Mouse (Mus musculus) hematopoietic stem cell, adult 5-6 weeks (primary cell): ENCODE results near the gene Agap2. TPM values are rescaled to one million over a fixed set of nuclear protein-coding genes. Genes with fewer than 3 reads are reported as not detected.
A peak's percentile ranks its signal among the peaks of the same experiment; 100 is the strongest.

Experiments used
- ATAC-seq, 2 experiments: fragments of 125-278 bp in 1 of 2; replicated peaks in 1 of 2; 2 replicates each; pipeline ENCODE4 v1.8.0; 2016 to 2017; ENCODE audit warnings: inconsistent platforms in 2 of 2, mild to moderate bottlenecking in 2 of 2, moderate number of reproducible peaks in 2 of 2, low read depth in 1 of 2, moderate TSS enrichment in 1 of 2; ENCODE audit not compliant: low FRiP score in 2 of 2, poor library complexity in 2 of 2, severe bottlenecking in 2 of 2, insufficient read depth in 1 of 2, low TSS enrichment in 1 of 2
- total RNA-seq: library from RNA; stranded (forward); fragments of 172-1452, 232-1000 nt; gene quantifications from 2 replicates; pipeline ENCODE4 v1.2.3, GENCODE M21; 2017

Gene Agap2
- total RNA-seq, 1 experiment from 2014 or later: 89.6 TPM

GRCm38 (mm10) chr10:127085052-127085451, 10.0 kb downstream of the Agap2 start:
- no peak for ATAC-seq

- ATAC-seq: no peak
Measured at GRCm38 (mm10) chr10:127085633-127086032, 10.5 kb downstream of the Agap2 start.

GRCm38 (mm10) chr10:127090560-127091411, 15.7 kb downstream of the Agap2 start:
- no peak for ATAC-seq

GRCm38 (mm10) chr10:127091507-127092396, 16.7 kb downstream of the Agap2 start:
- ATAC-seq: no peak

DNA sequence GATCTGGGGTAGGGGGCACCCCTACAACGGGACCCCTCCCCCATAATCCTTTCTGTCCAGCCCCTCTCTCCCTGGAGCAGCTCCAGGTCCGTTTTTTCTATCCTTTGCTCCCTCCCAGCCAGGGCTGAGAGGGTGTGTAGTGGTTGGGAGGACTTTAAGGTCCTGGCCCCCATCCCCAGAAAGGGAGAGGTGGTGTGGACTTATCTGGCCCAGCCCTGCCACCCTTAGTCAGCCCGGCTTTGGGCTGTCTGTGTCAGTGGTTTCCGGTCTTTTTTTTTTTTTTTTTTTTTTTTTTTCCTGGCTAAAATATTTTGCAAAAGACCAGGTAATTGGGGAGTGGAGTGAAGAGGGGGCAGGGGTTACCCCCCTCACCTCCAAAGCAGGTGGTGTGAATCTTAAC, 17.7 kb downstream of the Agap2 start:
- no peak for ATAC-seq

DNA sequence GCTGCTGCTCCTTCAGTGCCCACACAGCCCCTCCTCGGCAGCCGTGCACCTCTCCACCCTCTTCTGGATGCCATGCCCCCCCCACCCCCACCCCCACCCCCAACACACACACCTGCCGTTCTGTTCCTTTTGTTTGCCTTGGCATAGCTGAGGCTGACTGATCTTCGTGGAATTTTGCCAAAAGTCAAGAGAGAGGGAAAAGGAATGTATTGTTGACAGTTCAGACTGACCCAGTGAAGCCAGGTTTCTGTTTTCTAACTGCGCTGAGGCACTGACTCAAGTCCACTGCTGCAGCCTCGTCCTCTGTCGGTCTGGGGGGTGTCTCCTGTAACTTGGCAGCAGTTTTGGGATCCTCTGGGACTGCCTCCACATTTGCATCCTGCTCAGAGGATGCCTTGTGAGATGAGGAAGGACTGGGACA, 19.3 kb downstream of the Agap2 start:
- no peak for ATAC-seq

DNA sequence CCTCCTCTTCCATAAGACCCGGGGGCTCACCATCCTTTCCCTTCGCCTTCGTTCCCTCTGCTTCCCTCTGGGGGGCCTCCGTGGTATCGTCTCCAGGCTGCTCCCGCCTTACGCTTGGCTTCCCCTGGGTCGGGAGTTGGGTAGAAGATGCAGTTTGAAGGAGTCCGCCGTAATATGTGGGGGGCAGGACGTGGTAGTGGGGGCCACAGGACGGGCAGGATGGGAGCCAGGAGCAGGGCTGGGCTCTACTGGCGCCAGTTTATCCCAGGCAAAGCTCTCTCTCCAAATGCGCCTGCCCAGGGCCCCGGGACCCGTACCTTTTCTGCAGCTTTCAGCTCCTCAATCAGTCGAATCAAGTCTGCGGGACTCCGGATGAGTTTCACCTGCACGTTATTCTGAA, 23.4 kb downstream of the Agap2 start:
- no peak for ATAC-seq

- ATAC-seq: no peak
Measured at GRCm38 (mm10) chr10:127099191-127099590, 24.1 kb downstream of the Agap2 start.

DNA sequence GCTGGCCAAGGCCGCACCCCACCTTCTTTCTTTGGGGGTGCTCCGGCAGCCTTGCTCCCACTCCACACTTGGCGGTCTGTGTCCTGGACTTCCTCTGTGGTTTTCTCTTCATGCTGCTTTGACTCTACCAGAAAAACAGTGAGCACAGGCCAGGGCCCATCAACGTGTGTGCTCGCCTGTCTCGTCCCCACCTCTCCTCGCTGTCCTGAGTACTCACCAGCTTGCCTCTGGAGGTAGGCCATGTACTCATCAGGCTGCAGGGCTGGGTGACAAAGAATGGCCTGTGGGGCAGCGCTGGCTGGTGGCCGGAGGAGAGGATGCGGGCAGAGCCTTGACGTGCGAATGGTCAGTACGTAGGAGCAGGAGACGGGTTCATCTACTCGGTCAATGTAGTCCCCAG, 24.8 kb downstream of the Agap2 start:
- ATAC-seq: peak; percentile 7 to 24; a peak in 2 of 4 replicates

- ATAC-seq: no peak
Measured at GRCm38 (mm10) chr10:127100414-127100813, 25.3 kb downstream of the Agap2 start.

- no peak for ATAC-seq
Measured at GRCm38 (mm10) chr10:127101151-127101550, 26.1 kb downstream of the Agap2 start.

GRCm38 (mm10) chr10:127103631-127104030, 28.5 kb downstream of the Agap2 start:
- peak; percentile 24 to 53 for ATAC-seq

DNA sequence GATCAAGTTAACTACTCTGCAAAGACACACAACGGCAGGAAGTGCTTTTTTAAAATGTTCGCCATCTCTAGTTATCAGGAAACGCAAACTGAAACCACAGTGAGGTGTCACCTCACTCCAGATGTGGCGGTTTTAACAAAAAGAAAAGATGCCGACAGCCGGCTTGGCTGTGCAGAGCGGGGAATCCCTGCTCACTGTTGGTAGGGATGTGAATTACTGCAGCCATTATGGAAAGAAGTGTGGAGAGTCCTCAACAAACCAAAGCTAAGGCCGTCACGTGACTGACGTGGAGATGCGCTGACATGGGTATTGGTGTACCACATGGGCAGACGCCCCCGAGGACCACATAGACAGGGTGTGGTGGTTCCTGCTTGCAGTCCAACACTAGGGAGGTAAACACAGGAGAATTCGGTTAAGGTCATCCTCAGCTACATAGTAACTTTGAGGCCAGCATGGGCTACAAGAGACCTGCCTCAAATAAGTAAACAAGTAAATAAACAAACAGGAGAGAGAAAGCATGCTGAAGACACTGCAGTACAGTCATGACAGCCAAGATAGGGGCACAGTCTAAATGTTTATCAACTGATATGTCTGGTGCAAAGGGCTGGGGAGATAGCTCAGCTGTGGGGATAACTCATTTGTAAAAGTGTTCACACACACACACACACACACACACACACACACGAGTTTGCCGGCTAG, 32.6 kb downstream of the Agap2 start:
- ATAC-seq: peak in 1 of 2 experiments; percentile 45; a peak in 3 of 4 replicates

DNA sequence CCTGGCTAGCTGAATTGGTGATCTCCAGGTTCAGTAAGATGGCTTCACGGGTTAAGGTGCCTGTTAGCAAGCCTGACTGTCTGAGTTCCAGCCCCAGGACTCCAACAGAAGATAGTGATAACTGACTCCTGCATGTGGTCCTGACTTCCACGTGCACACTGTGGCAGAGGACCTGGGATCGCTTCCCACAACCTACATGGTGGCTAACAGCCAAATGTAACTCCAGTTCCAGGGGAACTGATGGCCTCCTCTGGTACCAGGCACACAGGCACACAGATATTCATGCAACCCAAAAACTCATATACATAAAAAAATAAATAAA, 33.1 kb downstream of the Agap2 start:
- no peak for ATAC-seq

DNA sequence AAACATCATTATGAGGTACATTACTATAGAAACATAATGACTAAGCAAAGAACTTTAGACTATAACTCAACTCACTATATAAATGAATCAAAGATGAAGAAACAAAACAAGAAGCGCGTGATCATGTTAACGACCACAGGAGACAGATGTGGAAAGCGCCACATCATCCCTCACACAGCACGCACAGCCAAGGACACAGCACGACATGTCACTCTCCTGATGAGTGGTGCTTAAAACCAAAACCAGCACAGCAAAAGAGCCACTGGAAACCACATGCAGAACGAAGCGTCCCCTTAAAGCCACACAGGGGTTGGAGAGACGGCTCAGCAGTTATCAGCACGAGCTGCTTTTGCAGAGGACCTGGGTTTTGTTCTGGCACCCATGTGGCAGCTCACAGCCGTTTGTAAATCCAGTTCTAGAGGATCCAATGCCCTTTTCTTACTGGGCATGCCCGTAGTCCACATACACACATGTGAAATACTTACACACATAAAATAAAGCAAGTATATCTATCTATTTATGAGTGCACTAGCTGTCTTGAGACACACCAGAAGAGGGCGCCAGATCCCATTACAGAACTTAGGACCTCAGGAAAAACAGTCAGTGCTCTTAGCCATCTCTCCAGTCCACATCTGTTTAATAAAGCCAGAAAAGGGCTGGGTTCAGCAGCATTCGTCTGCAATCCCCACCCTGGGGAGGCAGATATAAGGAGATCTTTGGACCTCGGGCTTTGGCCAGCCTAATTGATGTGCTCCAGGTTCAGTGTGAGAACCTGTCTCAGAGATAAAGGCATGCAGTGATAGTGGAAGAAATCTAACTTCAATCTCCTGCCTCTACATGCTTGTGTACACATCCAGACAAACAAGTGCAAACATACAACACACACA, 36.2 kb downstream of the Agap2 start:
- peak; percentile 39 to 61 for ATAC-seq

DNA sequence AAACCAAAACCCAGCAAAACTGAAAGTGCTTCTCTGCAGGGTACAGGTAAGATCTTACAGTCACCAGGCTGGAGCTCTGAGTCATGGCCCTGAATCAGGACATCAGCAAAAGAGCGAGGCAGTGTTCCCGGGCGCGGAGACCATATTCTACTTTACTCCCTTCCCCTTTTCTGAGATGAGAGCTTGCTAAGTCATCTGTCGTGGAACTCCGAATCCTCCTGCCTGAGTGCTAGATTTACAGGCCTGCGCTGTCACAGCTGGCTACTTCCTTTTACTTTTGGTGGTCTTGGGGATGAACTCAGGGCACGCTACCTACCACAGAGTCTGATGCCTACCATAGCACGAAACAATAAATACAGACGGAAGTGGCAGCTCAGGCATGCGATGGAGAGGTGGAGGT, 39.3 kb downstream of the Agap2 start:
- peak; percentile 37 to 47; a peak in 3 of 4 replicates for ATAC-seq

GRCm38 (mm10) chr10:127115068-127115467, 40.0 kb downstream of the Agap2 start:
- ATAC-seq: no peak
